Mouse (Mus musculus) forebrain, postnatal 0 days (tissue): Measurements from ENCODE around the gene Dstyk. TPM values are rescaled to one million over a fixed set of nuclear protein-coding genes. Genes with fewer than 3 reads are reported as not detected.

Experiments
- ATAC-seq: fragments of 200-750 bp; cut with Nextera tagmentation; 2 replicates; pipeline ENCODE4 v1.8.0; 2017; ENCODE audit warnings: mild to moderate bottlenecking, moderate library complexity
- DNase-seq: peaks from one replicate; pipeline ENCODE4 v3.0.0-alpha.2; 2015
- H3K27ac ChIP-seq: fragments of 300-500 bp; sonication (generic); 2 replicates; pipeline ENCODE4 v1.5.1; 2014; ENCODE audit warnings: low read depth, mild to moderate bottlenecking, antibody characterized with exemption, low read length, moderate library complexity, mixed read lengths
- H3K27me3 ChIP-seq: fragments of 300-500 bp; sonication (generic); 2 replicates; pipeline ENCODE4 v1.6.1; 2014; ENCODE audit warnings: mild to moderate bottlenecking, low read length, mixed read lengths; ENCODE audit not compliant: insufficient read depth
- H3K36me3 ChIP-seq: fragments of 300-500 bp; sonication (generic); 2 replicates; pipeline ENCODE4 v1.6.1; 2014; ENCODE audit warnings: mild to moderate bottlenecking, moderate library complexity; ENCODE audit not compliant: insufficient read depth
- H3K4me1 ChIP-seq: fragments of 300-500 bp; sonication (generic); 2 replicates; pipeline ENCODE4 v1.6.1; 2014; ENCODE audit warnings: antibody characterized with exemption; ENCODE audit not compliant: insufficient read depth
- H3K4me2 ChIP-seq: fragments of 300-500 bp; sonication (generic); 2 replicates; pipeline ENCODE4 v1.6.1; 2014; ENCODE audit warnings: low read depth, mild to moderate bottlenecking, moderate library complexity
- H3K4me3 ChIP-seq: fragments of 300-500 bp; sonication (generic); 2 replicates; pipeline ENCODE4 v1.5.1; 2014; ENCODE audit warnings: low read depth, low read length, mixed read lengths
- H3K9ac ChIP-seq: fragments of 300-500 bp; sonication (generic); 2 replicates; pipeline ENCODE4 v1.6.1; 2014; ENCODE audit warnings: mild to moderate bottlenecking
- H3K9me3 ChIP-seq: fragments of 300-500 bp; sonication (generic); 2 replicates; pipeline ENCODE4 v1.6.1; 2016; ENCODE audit warnings: low read length
- CTCF ChIP-seq: sonication (generic); IDR thresholded peaks from 2 replicates; pipeline ENCODE4 v1.5.1; 2016; ENCODE audit warnings: antibody characterized with exemption, control low read depth, low read depth
- WGBS: fragments of 180-500 bp; shearing (Covaris S2); extraction: QIAGEN DNeasy Blood & Tissue Kit; methylation state at CpG from one replicate; pipeline ENCODE4 v1.1.7; 2014; 5-methylcytosine and 5-hydroxymethylcytosine counted together
- polyA plus RNA-seq: library from polyadenylated mRNA; unstranded; fragments of >200 nt; fragmentation: Nextera tagmentation; extraction: Ambion mirVana; gene quantifications from 2 replicates; pipeline ENCODE4 v1.2.1, GENCODE M21; 2015
- total RNA-seq: library from RNA; depleted of rRNA; stranded (reverse); fragments of >200 nt; gene quantifications from 2 replicates; pipeline ENCODE4 v1.2.3, GENCODE M21; 2014

Gene Dstyk
- total and polyA plus RNA-seq, 2 experiments from 2014 or later, result 6.0 to 18.9 TPM

GRCm38 (mm10) chr1:132377811-132378210 is 39.5 kb upstream of the Dstyk start:
- Histone ChIP-seq H3K4me2 (no peak overlapping the region), H3K27me3 (no peaks in the 10 kb centered on the region), H3K27ac (no peak overlapping the region), H3K9ac (no peak overlapping the region), H3K9me3 (no peaks in the 10 kb centered on the region), H3K4me3 (no peak overlapping the region), H3K4me1 (peaks cover 11% of the 10 kb centered on the region; the same call in 1 of the 2 replicates), H3K36me3 (peaks cover 40% of the 10 kb centered on the region)
- DNase-seq (no peak), ATAC-seq (no peak)
- TF ChIP-seq CTCF, result no peak
- 76% methylated on average over 3 of the region's 3 CpGs for WGBS

GRCm38 (mm10) chr1:132380550-132381100 is 36.7 kb upstream of the Dstyk start:
- no peak for TF ChIP-seq CTCF
- DNase-seq (no peak), ATAC-seq (no peak)
- H3K27ac ChIP-seq, result no peak overlapping the region
- H3K27me3 ChIP-seq, result no peaks in the 10 kb centered on the region
- no peak overlapping the region for H3K4me3 ChIP-seq
- peaks cover 18% of the 10 kb centered on the region for H3K4me1 ChIP-seq
- H3K4me2 ChIP-seq, result no peak overlapping the region
- H3K36me3 ChIP-seq, result peaks cover 40% of the 10 kb centered on the region
- 84% methylated on average over 27 of the region's 27 CpGs for WGBS
- no peaks in the 10 kb centered on the region for H3K9me3 ChIP-seq
- H3K9ac ChIP-seq, result no peak overlapping the region

GRCm38 (mm10) chr1:132381929-132382328 is 35.4 kb upstream of the Dstyk start:
- Histone ChIP-seq H3K27ac (no peak overlapping the region), H3K4me3 (no peak overlapping the region), H3K4me2 (no peak overlapping the region), H3K4me1 (peaks cover 19% of the 10 kb centered on the region), H3K9ac (no peak overlapping the region), H3K9me3 (no peaks in the 10 kb centered on the region), H3K36me3 (peaks cover 36% of the 10 kb centered on the region), H3K27me3 (no peaks in the 10 kb centered on the region)
- 67% methylated on average over 10 of the region's 10 CpGs for WGBS
- TF ChIP-seq CTCF, result no peak
- ATAC-seq, result no peak
- no peak for DNase-seq

GRCm38 (mm10) chr1:132384001-132384554 is 33.3 kb upstream of the Dstyk start:
- peaks cover 33% of the 10 kb centered on the region for H3K4me1 ChIP-seq
- no peaks in the 10 kb centered on the region for H3K27me3 ChIP-seq
- ATAC-seq (0 out of 2 replicates have a peak, but pooled peaks have one; percentile 16), DNase-seq (peak; percentile 26)
- H3K36me3 ChIP-seq, result peaks cover 19% of the 10 kb centered on the region
- TF ChIP-seq CTCF, result no peak
- H3K27ac ChIP-seq, result peak overlapping the region; percentile 29; the same call in 1 of the 2 replicates
- H3K4me3 ChIP-seq, result no peak overlapping the region
- H3K9ac ChIP-seq, result 0 out of 2 replicates have a peak overlapping the region, but pooled peaks have one; percentile 3
- H3K4me2 ChIP-seq, result no peak overlapping the region
- H3K9me3 ChIP-seq, result no peaks in the 10 kb centered on the region
- 74% methylated on average over 8 of the region's 8 CpGs for WGBS

GRCm38 (mm10) chr1:132385266-132385665 is 32.1 kb upstream of the Dstyk start:
- Histone ChIP-seq H3K36me3 (peaks cover 7% of the 10 kb centered on the region), H3K27ac (peak overlapping the region; percentile 15; the same call in 1 of the 2 replicates), H3K4me1 (peaks cover 39% of the 10 kb centered on the region), H3K4me2 (no peak overlapping the region), H3K9me3 (no peaks in the 10 kb centered on the region), H3K9ac (no peak overlapping the region), H3K4me3 (no peak overlapping the region), H3K27me3 (no peaks in the 10 kb centered on the region)
- DNase-seq (peak; percentile 9), ATAC-seq (no peak)
- no peak for TF ChIP-seq CTCF
- 75% methylated on average over 14 of the region's 14 CpGs for WGBS

- no peak for TF ChIP-seq CTCF
- Histone ChIP-seq H3K9ac (no peak overlapping the region), H3K4me1 (peaks cover 39% of the 10 kb centered on the region), H3K4me3 (no peak overlapping the region), H3K36me3 (0 out of 2 replicates have a peak, but pooled peaks cover 4% of the 10 kb centered on the region), H3K9me3 (no peaks in the 10 kb centered on the region), H3K27me3 (no peaks in the 10 kb centered on the region), H3K4me2 (no peak overlapping the region), H3K27ac (no peak overlapping the region)
- ATAC-seq (no peak), DNase-seq (no peak)
- WGBS, result 67% methylated on average over 4 of the region's 4 CpGs
Measured at GRCm38 (mm10) chr1:132385711-132386110, 31.6 kb upstream of the Dstyk start.

- Histone ChIP-seq H3K9ac (no peak overlapping the region), H3K4me1 (peaks cover 39% of the 10 kb centered on the region), H3K36me3 (no peaks in the 10 kb centered on the region), H3K27me3 (no peaks in the 10 kb centered on the region), H3K4me3 (no peak overlapping the region), H3K4me2 (no peak overlapping the region), H3K27ac (no peak overlapping the region; the same call in 1 of the 2 replicates), H3K9me3 (no peaks in the 10 kb centered on the region)
- TF ChIP-seq CTCF, result no peak
- ATAC-seq, result no peak
- WGBS, result 52% methylated on average over 4 of the region's 4 CpGs
- peak; percentile 11 for DNase-seq
Measured at GRCm38 (mm10) chr1:132386266-132386665, 31.1 kb upstream of the Dstyk start.
